13 mouse cellular contexts compared by ENCODE assay signal in the genomic region with DNA sequence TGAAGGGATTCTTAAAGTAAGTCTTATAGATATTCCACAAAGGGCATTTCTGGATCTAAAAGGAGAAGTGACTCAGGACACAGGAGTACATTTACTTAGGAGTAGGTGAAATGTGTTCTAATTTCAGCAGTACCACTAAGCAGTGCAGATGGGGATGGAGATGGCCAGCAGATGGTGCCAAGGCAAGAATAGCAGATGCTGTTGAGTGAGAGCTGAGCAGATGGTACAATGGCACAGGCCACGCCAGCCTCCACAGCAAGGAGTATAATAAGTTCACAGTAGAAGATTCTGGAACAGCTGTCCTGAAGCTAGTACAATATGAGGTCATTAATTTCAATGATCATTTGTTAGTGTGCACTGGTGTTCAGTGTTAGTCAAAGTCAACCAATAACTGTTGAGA. TPM values are rescaled to one million over a fixed set of nuclear protein-coding genes. Genes with fewer than 3 reads are reported as not detected.
DNase-seq lines count a peak whose midpoint lies in the region; ATAC-seq lines count a peak whose summit lies in the region.
"Had no signal": no experiment of that assay in that cellular context is flagged by ENCODE, and none has a peak within 500 bp of the region (broad histone marks: within the 10 kb centered on the region; RNA-seq: fewer than 3 reads in every experiment).

No protein-coding gene starts in this region.

- WGBS in midbrain, embryonic 11.5 days: 61% methylated on average over 1 of the region's 1 CpGs
- WGBS in midbrain, embryonic 16.5 days: 61% methylated on average over 1 of the region's 1 CpGs

- no peak overlapping the region for H3K27ac ChIP-seq in midbrain, embryonic 11.5 days (ENCODE audit: low read depth, low read length)
- no peak overlapping the region for H3K27ac ChIP-seq in midbrain, embryonic 16.5 days (ENCODE audit: low read length)
- H3K27ac ChIP-seq: liver, embryonic 13.5 days had no signal

- intact Hi-C loops in gastrocnemius, postnatal 36 days (cut with DNase I): no loop called here

- no peak overlapping the region for H3K4me3 ChIP-seq in midbrain, embryonic 11.5 days (ENCODE audit: low read depth, low read length)
- no peak overlapping the region for H3K4me3 ChIP-seq in midbrain, embryonic 16.5 days (ENCODE audit: low read depth, low read length)
- H3K4me3 ChIP-seq: liver, embryonic 13.5 days had no signal

- H3K27me3 ChIP-seq in midbrain, embryonic 11.5 days (ENCODE audit: control insufficient read depth, insufficient read depth, low read length): no peaks in the 10 kb centered on the region
- H3K27me3 ChIP-seq in midbrain, embryonic 16.5 days (ENCODE audit: control insufficient read depth, insufficient read depth, low read depth, low read length): no peaks in the 10 kb centered on the region
- H3K27me3 ChIP-seq: liver, embryonic 13.5 days had no signal

- H3K36me3 ChIP-seq in midbrain, embryonic 11.5 days (ENCODE audit: control insufficient read depth, insufficient read depth, low read length): no peaks in the 10 kb centered on the region
- H3K36me3 ChIP-seq in midbrain, embryonic 16.5 days (ENCODE audit: control insufficient read depth, insufficient read depth, low read length): no peaks in the 10 kb centered on the region
- H3K36me3 ChIP-seq: liver, embryonic 13.5 days had no signal

- H3K9me3 ChIP-seq in midbrain, embryonic 11.5 days (ENCODE audit: control insufficient read depth, low read length): no peaks in the 10 kb centered on the region
- no peaks in the 10 kb centered on the region for H3K9me3 ChIP-seq in midbrain, embryonic 16.5 days (replicated peaks; ENCODE audit: control insufficient read depth, low read length, poor library complexity, severe bottlenecking)
- H3K9me3 ChIP-seq: liver, embryonic 13.5 days had no signal

- DNase-seq in midbrain, embryonic 11.5 days (ENCODE audit: low spot score, missing footprints): no peak
- peak; percentile 71 to 80 for DNase-seq in frontal cortex, adult 2 months (ENCODE audit: extremely low spot score in 1 of 2, low spot score in 1 of 2)
- DNase-seq in layer of hippocampus, postnatal 14 days (ENCODE audit: low spot score in 2 of 2): peak; percentile 39 to 71
- DNase-seq in right cerebral cortex, postnatal 10 days (ENCODE audit: low spot score in 2 of 2): peak; percentile 67 to 82
- DNase-seq in urinary bladder, postnatal 10 days (ENCODE audit: low spot score): no peak
- no peak for DNase-seq in gastrocnemius, postnatal 36 days
- no peak for DNase-seq in thymus, postnatal 4 days
- DNase-seq: gastrocnemius, postnatal 10 days; liver, embryonic 13.5 days had no signal

- H3K9ac ChIP-seq in midbrain, embryonic 11.5 days (ENCODE audit: low read length): no peak overlapping the region
- no peak overlapping the region for H3K9ac ChIP-seq in midbrain, embryonic 16.5 days (ENCODE audit: low read depth, low read length)
- H3K9ac ChIP-seq: liver, embryonic 13.5 days had no signal

- ATAC-seq in midbrain, embryonic 11.5 days (ENCODE audit: low FRiP score): 0 out of 2 replicates have a peak, but pooled peaks have one; percentile 16
- ATAC-seq in midbrain, embryonic 16.5 days: no peak
- ATAC-seq: inflammation-experienced regulatory T-cells, adult 6 months had no signal

- no peak overlapping the region for H3K4me2 ChIP-seq in midbrain, embryonic 11.5 days
- H3K4me2 ChIP-seq in midbrain, embryonic 16.5 days (ENCODE audit: low read length): no peak overlapping the region
- H3K4me2 ChIP-seq: liver, embryonic 13.5 days had no signal

- H3K4me1 ChIP-seq in midbrain, embryonic 11.5 days (ENCODE audit: control insufficient read depth, insufficient read depth, low read length): no peaks in the 10 kb centered on the region
- H3K4me1 ChIP-seq in midbrain, embryonic 16.5 days (ENCODE audit: control insufficient read depth, insufficient read depth, low read length): no peaks in the 10 kb centered on the region
- H3K4me1 ChIP-seq: liver, embryonic 13.5 days had no signal

RNA-seq across cellular contexts. Expression of a gene that starts 22.6 kb away (rescaled TPM):
- not detected in 2 replicates for polyA plus RNA-seq in midbrain, embryonic 11.5 days (2014; fragmentation: Nextera tagmentation; extraction: Ambion mirVana)
- polyA plus RNA-seq in midbrain, embryonic 16.5 days (2015; fragmentation: Nextera tagmentation; extraction: Ambion mirVana): not detected in 2 replicates
- not detected in 2 replicates for polyA plus RNA-seq in frontal cortex, adult 2 months (2012; rRNA removed)
- not detected for total RNA-seq in layer of hippocampus, postnatal 14 days (2021)
- total RNA-seq in gastrocnemius, postnatal 36 days (2021): not detected
- total RNA-seq: common myeloid progenitor, adult 5-6 weeks; gastrocnemius, postnatal 10 days had no signal
- polyA plus RNA-seq: inflammation-experienced regulatory T-cells, adult 6 months; liver, embryonic 13.5 days; stomach, embryonic 16.5 days had no signal

Comparison
In these comparisons a context has a peak if more than half of its experiments do, and no peak if none do; other contexts are left out.
1. DNase-seq: peak in frontal cortex, adult 2 months (2 of 2), layer of hippocampus, postnatal 14 days (2 of 2) and right cerebral cortex, postnatal 10 days (2 of 2); none in midbrain, embryonic 11.5 days (single experiment), urinary bladder, postnatal 10 days (single experiment), gastrocnemius, postnatal 36 days (0 of 2) and thymus, postnatal 4 days (single experiment).